Mouse (Mus musculus): Measurements from ENCODE around the gene Prss2.
"Not testable (repeated sequence)": the region's sequence is repeated elsewhere in the genome, so short reads cannot be mapped to it uniquely, and the experiment has no call there.

Gene Prss2

GRCm38 (mm10) chr6:41554295-41555169 is 32.9 kb downstream of the Prss2 start:
- in situ Hi-C loops (cut with MboI; ENCODE audit: low sequenced_read_pairs), result no loop called here

- in situ Hi-C loops (cut with MboI; ENCODE audit: low sequenced_read_pairs), result no loop called here
Measured at GRCm38 (mm10) chr6:41556389-41556788, 34.8 kb downstream of the Prss2 start.

GRCm38 (mm10) chr6:41557468-41557867 is 35.9 kb downstream of the Prss2 start:
- in situ Hi-C loops (cut with MboI; ENCODE audit: low sequenced_read_pairs), result no loop called here

- in situ Hi-C loops (cut with MboI; ENCODE audit: low sequenced_read_pairs), result no loop called here
Measured at GRCm38 (mm10) chr6:41558271-41558670, 36.7 kb downstream of the Prss2 start.

- in situ Hi-C loops (cut with MboI; ENCODE audit: low sequenced_read_pairs), result no loop called here
Measured at GRCm38 (mm10) chr6:41559331-41559730, 37.7 kb downstream of the Prss2 start.

- in situ Hi-C loops (cut with MboI; ENCODE audit: low sequenced_read_pairs), result no loop called here
Measured at GRCm38 (mm10) chr6:41560273-41560672, 38.7 kb downstream of the Prss2 start.

- in situ Hi-C loops (cut with MboI; ENCODE audit: low sequenced_read_pairs), result no loop called here
Measured at GRCm38 (mm10) chr6:41562598-41562997, 41.0 kb downstream of the Prss2 start.

- in situ Hi-C loops (cut with MboI; ENCODE audit: low sequenced_read_pairs), result not testable (repeated sequence)
Measured at GRCm38 (mm10) chr6:41563104-41563951, 41.7 kb downstream of the Prss2 start.

GRCm38 (mm10) chr6:41565261-41565660 is 43.7 kb downstream of the Prss2 start:
- in situ Hi-C loops (cut with MboI; ENCODE audit: low sequenced_read_pairs), result no loop called here

GRCm38 (mm10) chr6:41566965-41567364 is 45.4 kb downstream of the Prss2 start:
- in situ Hi-C loops (cut with MboI; ENCODE audit: low sequenced_read_pairs), result no loop called here

GRCm38 (mm10) chr6:41569078-41569477 is 47.5 kb downstream of the Prss2 start:
- in situ Hi-C loops (cut with MboI; ENCODE audit: low sequenced_read_pairs), result no loop called here

Measured in CH12F3 (cell line).